Mouse (Mus musculus): ENCODE measurements around the gene Aldh4a1. TPM values are rescaled to one million over a fixed set of nuclear protein-coding genes. Genes with fewer than 3 reads are reported as not detected.

Gene Aldh4a1
- total and polyA plus RNA-seq, 2 experiments = 288 to 557 TPM

DNA sequence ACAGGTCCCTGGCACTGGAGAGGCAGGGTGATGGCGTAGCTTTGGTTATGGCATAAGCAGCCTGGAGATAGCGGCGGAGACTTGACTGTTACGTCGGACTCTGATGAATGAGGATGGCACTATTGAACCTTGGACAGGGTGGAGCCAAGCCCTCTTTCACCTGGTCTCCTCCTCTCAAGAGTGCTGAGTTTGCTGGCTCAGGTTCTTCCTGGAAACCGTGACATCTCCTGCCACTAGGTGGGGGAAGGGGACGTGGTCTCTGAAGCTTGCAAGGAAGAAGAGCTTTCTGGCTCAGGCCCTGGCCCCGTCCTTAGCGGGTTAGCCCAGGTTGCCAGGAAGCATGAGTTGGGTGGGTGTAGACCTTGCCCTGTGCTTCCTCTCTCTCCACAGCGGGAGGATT, 7.5 kb downstream of the Aldh4a1 start:
- peak; percentile 91 for DNase-seq (ENCODE audit: extremely low read depth, low read depth, low spot score)
- Histone ChIP-seq H3K9ac (ENCODE audit: low read depth, low read length) (no peak overlapping the region), H3K27ac (replicated peaks; ENCODE audit: insufficient read depth, low read depth, low read length) (peak overlapping the region; percentile 43), H3K79me2 (ENCODE audit: control insufficient read depth, insufficient read depth, low read length) (peaks cover 40% of the 10 kb centered on the region; the same call in 1 of the 2 replicates), H3K27me3 (ENCODE audit: control insufficient read depth, insufficient read depth, low read length) (no peaks in the 10 kb centered on the region), H3K36me3 (ENCODE audit: control insufficient read depth, insufficient read depth, low read length) (no peaks in the 10 kb centered on the region; the same call in 1 of the 2 replicates), H3K4me3 (ENCODE audit: insufficient read depth, low read depth, low read length) (no peak overlapping the region), H3K4me1 (ENCODE audit: control insufficient read depth, insufficient read depth, low read length) (peaks cover 39% of the 10 kb centered on the region)
- WGBS = 28% methylated on average over 10 of the region's 10 CpGs
- TF ChIP-seq CTCF (IDR thresholded peaks at IDR 0.05; ENCODE audit: low read depth, low read length) (0 out of 2 replicates have a peak, but pooled peaks have one; percentile 6), POLR2A (IDR thresholded peaks at IDR 0.05; ENCODE audit: extremely low read depth, insufficient read depth, low read length) (no peak)

DNA sequence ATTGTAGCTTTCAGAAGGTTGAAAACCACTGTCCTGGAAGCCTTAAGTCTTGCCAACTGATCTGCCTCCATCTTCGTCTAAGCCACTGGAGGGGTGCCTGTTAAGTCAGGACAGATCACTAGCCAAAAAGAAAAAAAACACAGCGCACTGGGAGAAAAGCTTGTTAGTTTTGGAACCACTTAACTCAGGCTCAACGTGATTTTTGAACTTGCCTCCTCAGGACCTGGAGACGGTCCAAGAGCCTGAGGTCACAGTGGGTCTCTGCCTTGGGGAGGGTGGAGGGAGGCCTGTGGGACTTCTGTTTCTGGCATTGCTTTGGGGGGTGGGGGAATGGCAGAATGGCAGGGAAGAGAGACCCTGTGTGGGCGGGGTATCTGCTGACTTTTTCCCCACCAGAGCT, 8.5 kb downstream of the Aldh4a1 start:
- 25% methylated on average over 5 of the region's 5 CpGs for WGBS
- H3K79me2 ChIP-seq (ENCODE audit: control insufficient read depth, insufficient read depth, low read length) = peaks cover 32% of the 10 kb centered on the region; the same call in 1 of the 2 replicates
- peak overlapping the region; percentile 75 for H3K27ac ChIP-seq (replicated peaks; ENCODE audit: insufficient read depth, low read depth, low read length)
- H3K27me3 ChIP-seq (ENCODE audit: control insufficient read depth, insufficient read depth, low read length) = no peaks in the 10 kb centered on the region
- no peaks in the 10 kb centered on the region; the same call in 1 of the 2 replicates for H3K36me3 ChIP-seq (ENCODE audit: control insufficient read depth, insufficient read depth, low read length)
- DNase-seq (ENCODE audit: extremely low read depth, low read depth, low spot score) = peak; percentile 94
- no peak overlapping the region for H3K4me3 ChIP-seq (ENCODE audit: insufficient read depth, low read depth, low read length)
- peak overlapping the region; percentile 48 for H3K9ac ChIP-seq (ENCODE audit: low read depth, low read length)
- peaks cover 31% of the 10 kb centered on the region for H3K4me1 ChIP-seq (ENCODE audit: control insufficient read depth, insufficient read depth, low read length)
- TF ChIP-seq CTCF (IDR thresholded peaks at IDR 0.05; ENCODE audit: low read depth, low read length) (no peak), POLR2A (IDR thresholded peaks at IDR 0.05; ENCODE audit: extremely low read depth, insufficient read depth, low read length) (no peak)

DNA sequence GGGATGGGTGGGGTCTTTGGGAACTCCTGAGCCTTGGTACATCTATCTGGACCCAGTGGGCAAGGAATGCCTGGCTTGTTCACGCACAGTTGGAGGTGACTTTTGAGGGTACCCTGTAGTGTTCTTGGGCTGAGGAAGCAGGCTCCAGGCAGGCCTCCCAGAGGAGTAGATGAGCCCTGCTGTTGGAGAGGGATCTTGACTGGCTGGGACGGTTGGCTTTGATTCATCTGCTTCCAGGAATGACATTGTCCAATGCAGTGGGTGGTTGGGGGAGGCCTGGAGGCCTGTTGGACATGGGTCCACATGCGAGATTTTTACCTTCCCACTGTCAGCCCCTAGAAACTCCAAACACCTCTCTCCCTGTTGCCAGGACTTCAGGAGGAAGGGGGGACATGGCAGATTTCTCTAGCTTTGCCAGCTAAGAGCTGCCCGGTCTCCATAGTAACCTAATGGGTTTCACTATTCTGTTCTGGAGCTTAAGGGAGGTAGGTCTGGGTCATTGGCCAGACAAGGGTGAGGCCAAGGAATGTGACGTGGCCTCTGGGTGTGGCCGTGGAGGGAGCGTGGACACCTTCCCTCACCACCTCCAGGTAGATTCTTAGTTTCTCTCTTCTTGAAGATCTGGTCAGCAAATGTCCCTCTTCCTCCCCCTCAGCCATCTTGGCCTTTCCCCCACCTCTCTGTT, 9.0 kb downstream of the Aldh4a1 start:
- H3K36me3 ChIP-seq (ENCODE audit: control insufficient read depth, insufficient read depth, low read length) = no peaks in the 10 kb centered on the region; the same call in 1 of the 2 replicates
- peak; percentile 56 for DNase-seq (ENCODE audit: extremely low read depth, low read depth, low spot score)
- H3K9ac ChIP-seq (ENCODE audit: low read depth, low read length) = peak overlapping the region; percentile 48
- no peak overlapping the region for H3K4me3 ChIP-seq (ENCODE audit: insufficient read depth, low read depth, low read length)
- peaks cover 30% of the 10 kb centered on the region; the same call in 1 of the 2 replicates for H3K79me2 ChIP-seq (ENCODE audit: control insufficient read depth, insufficient read depth, low read length)
- TF ChIP-seq CTCF (IDR thresholded peaks at IDR 0.05; ENCODE audit: low read depth, low read length) (no peak), POLR2A (IDR thresholded peaks at IDR 0.05; ENCODE audit: extremely low read depth, insufficient read depth, low read length) (no peak)
- no peaks in the 10 kb centered on the region for H3K27me3 ChIP-seq (ENCODE audit: control insufficient read depth, insufficient read depth, low read length)
- peak overlapping the region; percentile 75 for H3K27ac ChIP-seq (replicated peaks; ENCODE audit: insufficient read depth, low read depth, low read length)
- 26% methylated on average over 7 of the region's 7 CpGs for WGBS
- peaks cover 31% of the 10 kb centered on the region for H3K4me1 ChIP-seq (ENCODE audit: control insufficient read depth, insufficient read depth, low read length)

DNA sequence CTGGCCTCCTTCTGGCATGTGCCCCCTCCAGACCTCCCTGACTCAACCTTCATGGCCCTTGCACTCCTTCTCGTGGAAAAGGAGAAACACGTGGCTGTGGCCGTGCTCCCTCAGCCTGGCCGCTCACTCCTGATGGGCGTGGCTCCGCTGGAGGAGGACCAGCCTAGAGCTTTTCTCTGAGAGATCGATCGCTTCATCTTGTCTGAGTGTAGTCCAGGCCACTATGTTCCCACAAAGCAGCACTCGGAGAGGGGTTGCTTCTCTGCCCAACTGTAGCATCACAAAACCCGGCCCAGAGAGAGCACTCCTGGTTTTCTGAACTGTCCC, 9.6 kb downstream of the Aldh4a1 start:
- Histone ChIP-seq H3K27ac (replicated peaks; ENCODE audit: insufficient read depth, low read depth, low read length) (peak overlapping the region; percentile 75), H3K36me3 (ENCODE audit: control insufficient read depth, insufficient read depth, low read length) (no peaks in the 10 kb centered on the region; the same call in 1 of the 2 replicates), H3K4me1 (ENCODE audit: control insufficient read depth, insufficient read depth, low read length) (peaks cover 31% of the 10 kb centered on the region), H3K79me2 (ENCODE audit: control insufficient read depth, insufficient read depth, low read length) (peaks cover 29% of the 10 kb centered on the region; the same call in 1 of the 2 replicates), H3K9ac (ENCODE audit: low read depth, low read length) (peak overlapping the region; percentile 17), H3K4me3 (ENCODE audit: insufficient read depth, low read depth, low read length) (no peak overlapping the region), H3K27me3 (ENCODE audit: control insufficient read depth, insufficient read depth, low read length) (no peaks in the 10 kb centered on the region)
- WGBS = 32% methylated on average over 10 of the region's 10 CpGs
- no peak for TF ChIP-seq CTCF (IDR thresholded peaks at IDR 0.05; ENCODE audit: low read depth, low read length)
- TF ChIP-seq POLR2A (IDR thresholded peaks at IDR 0.05; ENCODE audit: extremely low read depth, insufficient read depth, low read length) = no peak
- peak; percentile 85 for DNase-seq (ENCODE audit: extremely low read depth, low read depth, low spot score)

DNA sequence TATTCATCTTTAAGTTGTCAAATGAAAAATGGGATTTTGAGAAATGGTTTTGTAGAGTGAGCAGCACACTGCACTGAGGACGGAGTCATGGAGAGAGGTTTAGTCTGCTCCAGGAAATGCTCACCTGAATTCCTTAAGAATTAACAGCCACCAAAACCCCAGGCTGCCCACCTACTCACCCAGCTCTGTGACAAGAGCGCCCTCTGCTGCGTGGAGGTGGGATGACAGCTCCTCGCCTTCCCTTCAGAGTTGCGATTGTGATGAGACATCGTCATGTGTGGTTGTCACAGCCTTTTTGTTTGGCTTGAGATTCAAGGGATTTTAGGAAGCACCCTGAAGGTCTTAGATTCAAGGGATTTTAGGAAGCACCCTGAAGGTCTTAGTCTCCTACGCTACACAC, 13.7 kb downstream of the Aldh4a1 start:
- peaks cover 9% of the 10 kb centered on the region for H3K4me1 ChIP-seq (ENCODE audit: control insufficient read depth, insufficient read depth, low read length)
- H3K79me2 ChIP-seq (ENCODE audit: control insufficient read depth, insufficient read depth, low read length) = peaks cover 14% of the 10 kb centered on the region; the same call in 1 of the 2 replicates
- H3K9ac ChIP-seq (ENCODE audit: low read depth, low read length) = no peak overlapping the region
- DNase-seq (ENCODE audit: extremely low read depth, low read depth, low spot score) = no peak
- no peaks in the 10 kb centered on the region for H3K27me3 ChIP-seq (ENCODE audit: control insufficient read depth, insufficient read depth, low read length)
- peaks cover 3% of the 10 kb centered on the region; the same call in 1 of the 2 replicates for H3K36me3 ChIP-seq (ENCODE audit: control insufficient read depth, insufficient read depth, low read length)
- no peak overlapping the region for H3K27ac ChIP-seq (replicated peaks; ENCODE audit: insufficient read depth, low read depth, low read length)
- TF ChIP-seq POLR2A (IDR thresholded peaks at IDR 0.05; ENCODE audit: extremely low read depth, insufficient read depth, low read length) (no peak), CTCF (IDR thresholded peaks at IDR 0.05; ENCODE audit: low read depth, low read length) (peak; percentile 99)
- H3K4me3 ChIP-seq (ENCODE audit: insufficient read depth, low read depth, low read length) = no peak overlapping the region
- 46% methylated on average over 7 of the region's 7 CpGs for WGBS

DNA sequence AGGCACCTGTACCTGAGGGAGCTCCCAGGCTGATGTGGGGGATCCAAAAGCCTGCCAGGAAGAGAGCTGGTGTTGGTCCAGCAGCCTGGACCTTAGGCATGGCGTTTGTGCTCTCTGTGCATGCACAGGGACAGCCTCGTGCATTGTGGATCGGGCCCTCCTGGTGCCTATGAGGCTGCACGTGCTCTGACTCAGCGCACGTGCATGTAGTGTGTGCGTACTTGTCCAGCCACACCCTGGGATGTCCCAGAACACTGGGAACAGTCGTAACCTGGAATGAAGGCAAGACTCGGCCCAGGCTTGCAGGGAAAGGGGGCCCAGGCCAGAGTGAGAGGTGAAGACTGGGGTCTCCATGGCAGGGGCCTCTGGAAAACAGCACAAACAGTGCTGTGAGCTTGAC, 15.2 kb downstream of the Aldh4a1 start:
- Histone ChIP-seq H3K36me3 (ENCODE audit: control insufficient read depth, insufficient read depth, low read length) (peaks cover 5% of the 10 kb centered on the region; the same call in 1 of the 2 replicates), H3K27me3 (ENCODE audit: control insufficient read depth, insufficient read depth, low read length) (no peaks in the 10 kb centered on the region), H3K4me3 (ENCODE audit: insufficient read depth, low read depth, low read length) (no peak overlapping the region), H3K4me1 (ENCODE audit: control insufficient read depth, insufficient read depth, low read length) (no peaks in the 10 kb centered on the region), H3K9ac (ENCODE audit: low read depth, low read length) (no peak overlapping the region), H3K27ac (replicated peaks; ENCODE audit: insufficient read depth, low read depth, low read length) (no peak overlapping the region), H3K79me2 (ENCODE audit: control insufficient read depth, insufficient read depth, low read length) (peaks cover 17% of the 10 kb centered on the region; the same call in 1 of the 2 replicates)
- DNase-seq (ENCODE audit: extremely low read depth, low read depth, low spot score) = no peak
- TF ChIP-seq POLR2A (IDR thresholded peaks at IDR 0.05; ENCODE audit: extremely low read depth, insufficient read depth, low read length) (no peak), CTCF (IDR thresholded peaks at IDR 0.05; ENCODE audit: low read depth, low read length) (no peak)
- 93% methylated on average over 9 of the region's 9 CpGs for WGBS
